Mouse (Mus musculus): Measurements from ENCODE around the gene Pon2. TPM values are rescaled to one million over a fixed set of nuclear protein-coding genes. Genes with fewer than 3 reads are reported as not detected.
"Not testable (repeated sequence)": the region's sequence is repeated elsewhere in the genome, so short reads cannot be mapped to it uniquely, and the experiment has no call there.

Gene Pon2
- polyA plus RNA-seq (2016; fragmentation: Nextera tagmentation; extraction: Ambion mirVana) = 30.5 and 36.2 TPM in 2 replicates

- peak within 1 kb of the TSS; percentile 57 for H3K4me3 ChIP-seq
- H3K4me1 ChIP-seq = peaks cover 6% of the 10 kb centered on the region
- ATAC-seq (ENCODE audit: low FRiP score) = peak; percentile 93
- H3K36me3 ChIP-seq = no peaks in the 10 kb centered on the region
- 0 out of 2 replicates have a peak, but pooled peaks cover 3% of the 10 kb centered on the region for H3K27me3 ChIP-seq
- H3K9me3 ChIP-seq (replicated peaks) = no peaks in the 10 kb centered on the region
- H3K27ac ChIP-seq = peak within 1 kb of the TSS; percentile 81
- H3K4me2 ChIP-seq (replicated peaks) = peak within 1 kb of the TSS; percentile 81
- H3K9ac ChIP-seq = peak within 1 kb of the TSS; percentile 73
- under 1% methylated on average over 46 of the region's 47 CpGs for WGBS
Observed at GRCm38 (mm10) chr6:5298092-5298554, at the start of gene Pon2. Gene Pon2, minus strand, starts transcription at chr6:5298455.

GRCm38 (mm10) chr6:5344255-5344654, 46.0 kb upstream of the Pon2 start:
- no peak for ATAC-seq (ENCODE audit: low FRiP score)
- H3K4me2 ChIP-seq (replicated peaks) = no peak overlapping the region
- no peaks in the 10 kb centered on the region for H3K27me3 ChIP-seq
- no peak overlapping the region for H3K9ac ChIP-seq
- H3K36me3 ChIP-seq = no peaks in the 10 kb centered on the region
- no peak overlapping the region for H3K4me3 ChIP-seq
- H3K9me3 ChIP-seq (replicated peaks) = no peaks in the 10 kb centered on the region
- 80% methylated on average over 6 of the region's 6 CpGs for WGBS
- H3K27ac ChIP-seq = no peak overlapping the region
- H3K4me1 ChIP-seq = no peaks in the 10 kb centered on the region

GRCm38 (mm10) chr6:5339283-5339682, 41.0 kb upstream of the Pon2 start:
- WGBS = 95% methylated on average over 1 of the region's 1 CpGs

GRCm38 (mm10) chr6:5338781-5339180, 40.5 kb upstream of the Pon2 start:
- not testable (repeated sequence) for H3K36me3 ChIP-seq; H3K27me3 ChIP-seq; H3K4me2 ChIP-seq (replicated peaks); H3K27ac ChIP-seq; H3K4me3 ChIP-seq; H3K9ac ChIP-seq; H3K4me1 ChIP-seq; H3K9me3 ChIP-seq (replicated peaks); ATAC-seq (ENCODE audit: low FRiP score)
- 94% methylated on average over 4 of the region's 4 CpGs for WGBS

More at GRCm38 (mm10) chr6:5339283-5339682, 41.0 kb upstream of the Pon2 start:
- H3K27me3 ChIP-seq; H3K4me3 ChIP-seq; H3K9me3 ChIP-seq (replicated peaks); H3K4me1 ChIP-seq; H3K36me3 ChIP-seq; H3K9ac ChIP-seq; H3K4me2 ChIP-seq (replicated peaks); H3K27ac ChIP-seq; ATAC-seq (ENCODE audit: low FRiP score): not testable (repeated sequence)

GRCm38 (mm10) chr6:5336016-5336415, 37.8 kb upstream of the Pon2 start:
- H3K9ac ChIP-seq; H3K4me2 ChIP-seq (replicated peaks); H3K4me3 ChIP-seq; H3K36me3 ChIP-seq; H3K27ac ChIP-seq; H3K9me3 ChIP-seq (replicated peaks); ATAC-seq (ENCODE audit: low FRiP score); H3K4me1 ChIP-seq; H3K27me3 ChIP-seq: not testable (repeated sequence)

- Histone ChIP-seq H3K9me3 (replicated peaks) (0 out of 2 replicates have a peak, but pooled peaks cover 4% of the 10 kb centered on the region), H3K9ac (no peak overlapping the region), H3K36me3 (no peaks in the 10 kb centered on the region), H3K4me2 (replicated peaks) (no peak overlapping the region), H3K4me3 (no peak overlapping the region), H3K27me3 (no peaks in the 10 kb centered on the region), H3K4me1 (no peaks in the 10 kb centered on the region), H3K27ac (no peak overlapping the region)
- WGBS = 50% methylated on average over 5 of the region's 5 CpGs
- no peak for ATAC-seq (ENCODE audit: low FRiP score)
Observed at GRCm38 (mm10) chr6:5334021-5334420, 35.8 kb upstream of the Pon2 start.

- H3K27me3 ChIP-seq = no peaks in the 10 kb centered on the region
- H3K4me3 ChIP-seq = no peak overlapping the region
- no peak for ATAC-seq (ENCODE audit: low FRiP score)
- 0 out of 2 replicates have a peak, but pooled peaks cover 4% of the 10 kb centered on the region for H3K9me3 ChIP-seq (replicated peaks)
- no peaks in the 10 kb centered on the region for H3K4me1 ChIP-seq
- no peaks in the 10 kb centered on the region for H3K36me3 ChIP-seq
- 70% methylated on average over 3 of the region's 3 CpGs for WGBS
- no peak overlapping the region for H3K4me2 ChIP-seq (replicated peaks)
- H3K9ac ChIP-seq = no peak overlapping the region
- H3K27ac ChIP-seq = no peak overlapping the region
Observed at GRCm38 (mm10) chr6:5332560-5333150, 34.4 kb upstream of the Pon2 start.

GRCm38 (mm10) chr6:5325122-5325521, 26.9 kb upstream of the Pon2 start:
- WGBS = 49% methylated on average over 2 of the region's 2 CpGs
- Histone ChIP-seq H3K9me3 (replicated peaks) (0 out of 2 replicates have a peak, but pooled peaks cover 3% of the 10 kb centered on the region), H3K27me3 (no peaks in the 10 kb centered on the region), H3K9ac (no peak overlapping the region), H3K27ac (no peak overlapping the region), H3K4me3 (no peak overlapping the region), H3K4me1 (no peaks in the 10 kb centered on the region), H3K36me3 (no peaks in the 10 kb centered on the region), H3K4me2 (replicated peaks) (no peak overlapping the region)
- ATAC-seq (ENCODE audit: low FRiP score) = no peak

- not testable (repeated sequence) for H3K9me3 ChIP-seq (replicated peaks); H3K4me2 ChIP-seq (replicated peaks); ATAC-seq (ENCODE audit: low FRiP score); H3K36me3 ChIP-seq; H3K4me3 ChIP-seq; H3K27ac ChIP-seq; H3K27me3 ChIP-seq; H3K4me1 ChIP-seq; H3K9ac ChIP-seq
- 96% methylated on average over 6 of the region's 6 CpGs for WGBS
Observed at GRCm38 (mm10) chr6:5324101-5324500, 25.8 kb upstream of the Pon2 start.

- Histone ChIP-seq H3K27me3 (no peaks in the 10 kb centered on the region), H3K27ac (no peak overlapping the region), H3K4me1 (no peaks in the 10 kb centered on the region), H3K4me2 (replicated peaks) (no peak overlapping the region), H3K9ac (no peak overlapping the region), H3K9me3 (replicated peaks) (no peaks in the 10 kb centered on the region), H3K4me3 (no peak overlapping the region), H3K36me3 (no peaks in the 10 kb centered on the region)
- ATAC-seq (ENCODE audit: low FRiP score) = no peak
- 93% methylated on average over 9 of the region's 9 CpGs for WGBS
Observed at GRCm38 (mm10) chr6:5316630-5317029, 18.4 kb upstream of the Pon2 start.

- WGBS = 92% methylated on average over 3 of the region's 3 CpGs
- H3K9me3 ChIP-seq (replicated peaks) = no peaks in the 10 kb centered on the region
- no peak overlapping the region for H3K27ac ChIP-seq
- no peaks in the 10 kb centered on the region for H3K4me1 ChIP-seq
- no peaks in the 10 kb centered on the region for H3K27me3 ChIP-seq
- no peak for ATAC-seq (ENCODE audit: low FRiP score)
- H3K36me3 ChIP-seq = no peaks in the 10 kb centered on the region
- H3K9ac ChIP-seq = no peak overlapping the region
- no peak overlapping the region for H3K4me3 ChIP-seq
- no peak overlapping the region for H3K4me2 ChIP-seq (replicated peaks)
Observed at GRCm38 (mm10) chr6:5315053-5315759, 17.0 kb upstream of the Pon2 start.

GRCm38 (mm10) chr6:5313951-5314590, 15.8 kb upstream of the Pon2 start:
- no peak overlapping the region for H3K27ac ChIP-seq
- H3K36me3 ChIP-seq = no peaks in the 10 kb centered on the region
- no peak for ATAC-seq (ENCODE audit: low FRiP score)
- H3K27me3 ChIP-seq = no peaks in the 10 kb centered on the region
- H3K9me3 ChIP-seq (replicated peaks) = no peaks in the 10 kb centered on the region
- no peak overlapping the region for H3K4me2 ChIP-seq (replicated peaks)
- no peak overlapping the region for H3K9ac ChIP-seq
- 86% methylated on average over 5 of the region's 5 CpGs for WGBS
- no peak overlapping the region for H3K4me3 ChIP-seq
- no peaks in the 10 kb centered on the region for H3K4me1 ChIP-seq

All from hindbrain, embryonic 12.5 days (tissue).